Mouse (Mus musculus): ENCODE data around the gene Uck1.
A peak's percentile ranks its signal among the peaks of the same experiment; 100 is the strongest.

DNA sequence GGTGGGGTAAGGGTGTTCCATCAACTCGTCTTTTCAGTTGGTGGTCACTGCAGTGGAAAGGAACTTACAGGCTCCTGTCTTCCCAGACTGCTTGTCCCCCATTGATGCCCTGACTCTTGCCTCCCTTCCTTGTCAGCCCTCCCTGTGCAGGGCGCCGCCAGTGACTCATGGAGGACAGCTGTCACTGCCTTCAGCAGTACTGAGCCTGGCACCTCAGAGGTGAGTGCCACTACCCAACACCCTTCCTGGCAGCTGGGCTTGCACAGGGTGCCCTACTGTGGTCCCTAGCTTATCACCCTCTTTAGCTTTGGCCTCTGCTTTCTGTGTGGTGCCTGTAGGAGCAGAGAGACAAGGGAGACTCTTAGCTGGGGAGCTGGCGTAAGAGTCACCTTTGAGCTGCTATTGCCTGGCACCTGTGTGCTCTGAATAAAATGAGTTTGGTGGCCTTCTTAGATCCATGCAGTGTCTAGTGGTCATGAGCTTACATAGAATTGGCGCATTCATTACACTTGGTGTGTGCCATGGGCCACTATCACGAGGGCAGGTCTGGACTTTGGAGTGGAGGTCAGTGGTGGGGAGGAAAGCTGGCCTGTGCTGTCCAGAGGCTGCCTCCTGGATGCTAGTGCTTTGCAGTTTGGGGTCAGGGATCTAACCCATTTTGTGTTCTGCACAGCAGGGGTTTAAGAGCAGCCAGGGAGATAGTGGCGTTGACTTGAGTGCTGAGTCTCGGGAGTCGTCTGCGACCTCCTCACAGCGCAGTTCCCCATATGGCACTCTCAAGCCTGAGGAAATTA is 41.2 kb downstream of the Uck1 start:
- TF ChIP-seq MYOG (IDR thresholded peaks at IDR 0.05; ENCODE audit: control insufficient read depth, extremely low read depth, insufficient read length) = no peak
- TF ChIP-seq CTCF (IDR thresholded peaks at IDR 0.05; ENCODE audit: control insufficient read depth, insufficient read depth, insufficient read length) = no peak
- TF ChIP-seq MAX (IDR thresholded peaks at IDR 0.05) = no peak
- TF ChIP-seq USF1 (IDR thresholded peaks at IDR 0.05; ENCODE audit: low read depth) = no peak
- peak; percentile 73 for TF ChIP-seq MYOD1 (IDR thresholded peaks at IDR 0.05; ENCODE audit: control insufficient read depth, insufficient read length, low read depth)
